Mouse (Mus musculus) CD4-positive, CD25-positive, alpha-beta regulatory T cell, adult 2 months (primary cell): ENCODE measurements at regions not wholly inside any gene's neighbourhood (a gene's known extent, or its start where the extent isn't known, plus 50 kb on each side); places are given as distances from the start of the nearest gene placed in this dataset.

Experiments used
- DNase-seq: peaks from one replicate; pipeline ENCODE4 v3.0.0-alpha.2; 2012; ENCODE audit warnings: low read depth, low spot score

GRCm38 (mm10) chr13:110784162-110784785 lies 389.4 kb downstream of the Plk2 start:
- DNase-seq: no peak

GRCm38 (mm10) chr13:110784822-110785221 lies 390.0 kb downstream of the Plk2 start:
- DNase-seq: no peak

GRCm38 (mm10) chr13:110798313-110798712 lies 403.5 kb downstream of the Plk2 start:
- no peak for DNase-seq

- DNase-seq: no peak
These were observed 408.0 kb downstream of the Plk2 start for GRCm38 (mm10) chr13:110802841-110803240.

- DNase-seq: no peak
These were observed 417.6 kb downstream of the Plk2 start for GRCm38 (mm10) chr13:110812401-110812800.

- DNase-seq: no peak
These were observed 419.2 kb downstream of the Plk2 start for GRCm38 (mm10) chr13:110814066-110814465.

GRCm38 (mm10) chr13:110819301-110819862 lies 424.5 kb downstream of the Plk2 start:
- DNase-seq: no peak

GRCm38 (mm10) chr13:110824878-110825277 lies 429.9 kb upstream of the Actbl2 start:
- DNase-seq: no peak

- DNase-seq: no peak
These were observed 422.4 kb upstream of the Actbl2 start for GRCm38 (mm10) chr13:110832442-110832841.

- DNase-seq: no peak
These were observed 417.9 kb upstream of the Actbl2 start for GRCm38 (mm10) chr13:110836936-110837335.

GRCm38 (mm10) chr13:110841949-110842348 lies 412.9 kb upstream of the Actbl2 start:
- DNase-seq: no peak

GRCm38 (mm10) chr13:110845695-110846094 lies 409.1 kb upstream of the Actbl2 start:
- no peak for DNase-seq

- DNase-seq: no peak
These were observed 401.7 kb upstream of the Actbl2 start for GRCm38 (mm10) chr13:110852996-110853727.

GRCm38 (mm10) chr13:110854213-110854612 lies 400.6 kb upstream of the Actbl2 start:
- no peak for DNase-seq

GRCm38 (mm10) chr13:110865902-110866512 lies 388.8 kb upstream of the Actbl2 start:
- no peak for DNase-seq

- no peak for DNase-seq
These were observed 388.1 kb upstream of the Actbl2 start for GRCm38 (mm10) chr13:110866713-110867112.

GRCm38 (mm10) chr13:110871125-110871775 lies 383.6 kb upstream of the Actbl2 start:
- no peak for DNase-seq

- no peak for DNase-seq
These were observed 383.1 kb upstream of the Actbl2 start for GRCm38 (mm10) chr13:110871776-110872135.

- DNase-seq: no peak
These were observed 373.2 kb upstream of the Actbl2 start for GRCm38 (mm10) chr13:110881573-110881972.

- DNase-seq: no peak
These were observed 372.6 kb upstream of the Actbl2 start for GRCm38 (mm10) chr13:110882173-110882572.

- no peak for DNase-seq
These were observed 372.1 kb upstream of the Actbl2 start for GRCm38 (mm10) chr13:110882661-110883172.

GRCm38 (mm10) chr13:110893909-110894308 lies 360.9 kb upstream of the Actbl2 start:
- no peak for DNase-seq
